Mouse (Mus musculus): ENCODE measurements around the gene Dyrk4. TPM values are rescaled to one million over a fixed set of nuclear protein-coding genes. Genes with fewer than 3 reads are reported as not detected.

Dyrk4 gene
- total RNA-seq (2023): 0.68 TPM

DNA sequence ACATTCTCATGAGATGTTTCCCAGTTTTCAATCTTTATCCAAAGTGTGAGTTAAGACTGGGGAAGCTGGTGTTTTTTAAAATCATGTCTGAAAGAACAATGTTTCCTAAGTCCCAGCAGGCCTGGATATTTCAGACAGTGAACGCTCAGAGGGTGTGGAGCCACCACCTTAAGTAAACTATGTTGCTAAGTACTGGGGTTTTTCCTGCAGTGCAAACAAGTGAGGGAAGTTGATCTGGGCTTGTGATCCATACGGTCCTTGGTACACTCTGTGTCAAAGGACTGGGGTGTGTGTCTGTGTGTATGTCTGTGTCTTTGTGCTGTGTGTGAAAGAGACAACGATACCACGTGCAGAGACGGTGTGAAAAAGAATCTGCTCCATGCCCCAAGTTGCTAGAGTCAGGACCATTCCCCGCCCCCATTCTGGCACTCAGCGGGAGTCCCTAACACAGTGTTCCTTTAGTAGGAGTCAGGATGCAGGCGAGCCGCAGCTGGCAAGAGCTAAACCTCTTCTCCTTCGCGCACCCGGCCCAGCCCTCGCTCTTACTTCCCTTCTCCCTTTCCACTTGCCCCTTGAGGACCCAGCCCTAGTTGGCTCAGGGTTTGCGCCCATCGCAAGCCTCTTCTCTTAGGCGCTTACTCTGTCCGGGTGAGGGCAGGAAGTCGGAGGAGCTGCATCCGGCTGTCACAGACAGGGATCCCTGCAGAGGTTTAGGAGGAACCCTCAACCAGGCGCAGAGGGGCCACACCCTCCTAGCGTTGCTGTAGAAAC is at the start of gene Dyrk4:
TSS of gene Dyrk4 (minus strand) at position 729 of the 771 bp plus-strand sequence.

DNA sequence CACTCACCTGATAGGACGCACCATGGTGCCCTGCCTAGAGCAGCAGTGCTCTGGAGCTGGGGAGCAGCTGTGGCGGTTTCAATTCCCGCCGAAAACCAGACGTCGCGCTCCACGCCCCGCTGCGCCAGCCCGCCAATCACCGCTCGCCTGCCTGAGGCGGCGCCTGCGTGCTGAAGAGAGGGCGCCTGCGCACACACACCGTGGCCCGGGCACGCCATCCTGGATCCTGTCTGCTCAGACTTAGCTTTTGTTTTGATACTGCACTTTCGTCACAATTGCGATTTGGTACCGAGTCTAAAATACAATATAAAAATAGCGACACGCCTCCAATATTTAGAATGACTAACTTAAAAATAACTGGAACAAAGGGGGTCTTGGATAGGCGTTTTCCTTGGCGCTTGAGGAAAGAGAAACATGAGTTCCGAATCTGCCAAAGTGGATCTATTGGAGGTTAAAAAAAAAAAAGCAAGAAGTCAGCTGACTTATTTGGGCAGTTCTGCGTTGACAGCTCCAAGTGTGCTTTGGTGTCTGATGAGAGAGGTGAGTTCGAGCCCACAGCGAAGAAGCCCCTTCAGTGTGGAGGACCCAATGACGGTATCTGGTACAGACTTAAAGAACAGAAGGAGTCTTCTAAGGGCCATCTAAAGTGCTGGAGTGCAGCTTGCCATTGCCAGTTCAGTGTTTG is 18.0 kb upstream of the Dyrk4 start, which contains the start of the genes Rad51ap1 and D6Wsu163e:
TSS of gene Rad51ap1 (minus strand) at position 101 of the 685 bp plus-strand sequence.
TSS of gene D6Wsu163e (plus strand) at position 476 of the 685 bp plus-strand sequence.

GRCm38 (mm10) chr6:126852881-126853280 is 68.8 kb downstream of the Dyrk4 start, which contains the start of gene Akap3:
Akap3 (plus strand) TSS chr6:126853098.

GRCm38 (mm10) chr6:126848712-126849704 is 72.6 kb downstream of the Dyrk4 start, which contains the start of gene Ndufa9:
Ndufa9 (minus strand) TSS chr6:126849136.

Other genes with a start within 250 kb of the Dyrk4 start
- 0.56 TPM for gene Kcna6, start 181.2 kb downstream of the Dyrk4 start, total RNA-seq (2023)
- 65.2 TPM for gene Ndufa9, start 72.7 kb downstream of the Dyrk4 start, total RNA-seq (2023)
- not detected for gene Akap3, start 68.7 kb downstream of the Dyrk4 start, total RNA-seq (2023)
- gene Rad51ap1, start 17.7 kb upstream of the Dyrk4 start, total RNA-seq (2023): 1.7 TPM
- 22.8 TPM for gene D6Wsu163e, start 18.1 kb upstream of the Dyrk4 start, total RNA-seq (2023)
- not detected for gene Fgf6, start 93.7 kb upstream of the Dyrk4 start, total RNA-seq (2023)
- gene Fgf23, start 151.1 kb upstream of the Dyrk4 start, total RNA-seq (2023): not detected
- 9.9 TPM for gene Tigar, start 187.7 kb upstream of the Dyrk4 start, total RNA-seq (2023)
- gene Ccnd2, start 230.4 kb upstream of the Dyrk4 start, total RNA-seq (2023): 387 TPM